In genomic region chr14:46067102-46067801, GRCm38 (mm10) we compare ENCODE assay signal across 14 mouse cellular contexts.
DNase-seq lines count a peak whose midpoint lies in the region; ATAC-seq and TF ChIP-seq lines count a peak whose summit lies in the region.
"Had no signal": no experiment of that assay in that cellular context is flagged by ENCODE, and none has a peak within 500 bp of the region (broad histone marks: within the 10 kb centered on the region; RNA-seq: fewer than 3 reads in every experiment).

No protein-coding gene starts in this region.

- H3K36me3 ChIP-seq in heart, embryonic 13.5 days, result no peaks in the 10 kb centered on the region
- H3K36me3 ChIP-seq in limb, embryonic 14.5 days (ENCODE audit: control insufficient read depth, insufficient read depth, low read length), result no peaks in the 10 kb centered on the region
- H3K36me3 ChIP-seq in midbrain, embryonic 13.5 days, result no peaks in the 10 kb centered on the region
- H3K36me3 ChIP-seq: liver, embryonic 13.5 days had no signal

- no peak overlapping the region for H3K9ac ChIP-seq in heart, embryonic 13.5 days
- no peak overlapping the region for H3K9ac ChIP-seq in limb, embryonic 14.5 days (ENCODE audit: low read depth, low read length, severe bottlenecking)
- no peak overlapping the region for H3K9ac ChIP-seq in midbrain, embryonic 13.5 days (replicated peaks)
- H3K9ac ChIP-seq: liver, embryonic 13.5 days had no signal

- intact Hi-C loops in left cerebral cortex, postnatal 14 days (cut with DNase I), result no loop called here

- H3K4me1 ChIP-seq in heart, embryonic 13.5 days, result peaks cover 19% of the 10 kb centered on the region
- H3K4me1 ChIP-seq in limb, embryonic 14.5 days (ENCODE audit: control insufficient read depth, insufficient read depth, low read length), result peaks cover 13% of the 10 kb centered on the region
- H3K4me1 ChIP-seq in midbrain, embryonic 13.5 days (replicated peaks), result no peaks in the 10 kb centered on the region
- H3K4me1 ChIP-seq: liver, embryonic 13.5 days had no signal

- no peak for TF ChIP-seq POLR2A in limb, embryonic 14.5 days (IDR thresholded peaks at IDR 0.05; ENCODE audit: borderline replicate concordance, extremely low read depth, insufficient read depth, insufficient read length)

- H3K27ac ChIP-seq in heart, embryonic 13.5 days (replicated peaks), result peak overlapping the region; percentile 73
- H3K27ac ChIP-seq in limb, embryonic 14.5 days (replicated peaks; ENCODE audit: low read depth, low read length), result 0 out of 2 replicates have a peak overlapping the region, but pooled peaks have one; percentile 46
- no peak overlapping the region for H3K27ac ChIP-seq in midbrain, embryonic 13.5 days
- H3K27ac ChIP-seq: liver, embryonic 13.5 days had no signal

- no peaks in the 10 kb centered on the region for H3K9me3 ChIP-seq in heart, embryonic 13.5 days
- H3K9me3 ChIP-seq in limb, embryonic 14.5 days (ENCODE audit: control insufficient read depth, low read length), result no peaks in the 10 kb centered on the region
- H3K9me3 ChIP-seq in midbrain, embryonic 13.5 days, result no peaks in the 10 kb centered on the region
- H3K9me3 ChIP-seq: liver, embryonic 13.5 days had no signal

- no peak overlapping the region for H3K4me3 ChIP-seq in heart, embryonic 13.5 days
- H3K4me3 ChIP-seq in limb, embryonic 14.5 days (replicated peaks; ENCODE audit: low read length), result no peak overlapping the region
- H3K4me3 ChIP-seq in midbrain, embryonic 13.5 days (replicated peaks), result no peak overlapping the region
- H3K4me3 ChIP-seq: liver, embryonic 13.5 days had no signal

- ATAC-seq in heart, embryonic 13.5 days (ENCODE audit: extremely low read depth, insufficient number of reproducible peaks, low FRiP score, low TSS enrichment), result no peak
- ATAC-seq in limb, embryonic 14.5 days (ENCODE audit: low FRiP score, low read depth), result no peak
- ATAC-seq in midbrain, embryonic 13.5 days, result no peak
- ATAC-seq: forebrain, embryonic 16.5 days had no signal

- DNase-seq in kidney, adult 18-20 months, result peak; percentile 16
- no peak for DNase-seq in kidney, postnatal 10 days
- DNase-seq in NIH3T3 (ENCODE audit: low read depth), result peak; percentile 15
- DNase-seq in limb, embryonic 14.5 days (ENCODE audit: low spot score), result peak; percentile 65
- DNase-seq in adrenal gland, adult 18-20 months (ENCODE audit: low spot score in 2 of 2), result no peak
- no peak for DNase-seq in left cerebral cortex, postnatal 14 days (ENCODE audit: low spot score in 2 of 2)
- DNase-seq: adrenal gland, adult 8-10 months; cerebellum, postnatal 36 days; liver, embryonic 13.5 days; retina, postnatal 1 day had no signal

- no peaks in the 10 kb centered on the region for H3K27me3 ChIP-seq in heart, embryonic 13.5 days (replicated peaks)
- no peaks in the 10 kb centered on the region for H3K27me3 ChIP-seq in limb, embryonic 14.5 days (ENCODE audit: control insufficient read depth, insufficient read depth, low read length)
- H3K27me3 ChIP-seq in midbrain, embryonic 13.5 days, result no peaks in the 10 kb centered on the region
- H3K27me3 ChIP-seq: liver, embryonic 13.5 days had no signal

- WGBS in heart, embryonic 13.5 days, result 41% methylated on average over 5 of the region's 5 CpGs
- WGBS in limb, embryonic 14.5 days, result 50% methylated on average over 5 of the region's 5 CpGs
- 80% methylated on average over 5 of the region's 5 CpGs for WGBS in midbrain, embryonic 13.5 days

- H3K4me2 ChIP-seq in heart, embryonic 13.5 days, result no peak overlapping the region
- no peak overlapping the region for H3K4me2 ChIP-seq in limb, embryonic 14.5 days (replicated peaks; ENCODE audit: low read depth, low read length, severe bottlenecking)
- H3K4me2 ChIP-seq in midbrain, embryonic 13.5 days (replicated peaks), result no peak overlapping the region
- H3K4me2 ChIP-seq: liver, embryonic 13.5 days; midbrain, embryonic 11.5 days had no signal

Comparison
In these comparisons a context has a peak if more than half of its experiments do, and no peak if none do; other contexts are left out.
1. DNase-seq: peak in kidney, adult 18-20 months (single experiment), NIH3T3 (single experiment) and limb, embryonic 14.5 days (single experiment); none in kidney, postnatal 10 days (single experiment), adrenal gland, adult 18-20 months (0 of 2) and left cerebral cortex, postnatal 14 days (0 of 2).